Mouse (Mus musculus): ENCODE measurements around the gene Dtd1. TPM values are rescaled to one million over a fixed set of nuclear protein-coding genes. Genes with fewer than 3 reads are reported as not detected.

Dtd1 gene
- polyA plus RNA-seq, 1 experiment from 2014 or later, result 40.1 TPM

GRCm38 (mm10) chr2:144692777-144693176 is 93.1 kb downstream of the Dtd1 start:
- H3K4me2 ChIP-seq (ENCODE audit: low read depth, low read length), result no peak overlapping the region
- no peak overlapping the region for H3K27ac ChIP-seq (ENCODE audit: low read length)
- H3K36me3 ChIP-seq (ENCODE audit: control insufficient read depth, insufficient read depth, low read length), result no peaks in the 10 kb centered on the region
- H3K4me1 ChIP-seq (ENCODE audit: control insufficient read depth, insufficient read depth, low read length), result no peaks in the 10 kb centered on the region
- no peak overlapping the region for H3K9ac ChIP-seq (ENCODE audit: low read length)
- no peaks in the 10 kb centered on the region for H3K9me3 ChIP-seq (replicated peaks; ENCODE audit: control insufficient read depth, low read length)
- no peak for ATAC-seq (ENCODE audit: insufficient read depth, low FRiP score)
- H3K27me3 ChIP-seq (ENCODE audit: control insufficient read depth, insufficient read depth, low read length), result no peaks in the 10 kb centered on the region
- WGBS, result 84% methylated on average over 2 of the region's 2 CpGs
- H3K4me3 ChIP-seq (replicated peaks; ENCODE audit: low read length), result no peak overlapping the region

- WGBS, result 80% methylated on average over 2 of the region's 2 CpGs
- no peaks in the 10 kb centered on the region for H3K9me3 ChIP-seq (replicated peaks; ENCODE audit: control insufficient read depth, low read length)
- no peak for ATAC-seq (ENCODE audit: insufficient read depth, low FRiP score)
- H3K9ac ChIP-seq (ENCODE audit: low read length), result no peak overlapping the region
- H3K27me3 ChIP-seq (ENCODE audit: control insufficient read depth, insufficient read depth, low read length), result no peaks in the 10 kb centered on the region
- H3K27ac ChIP-seq (ENCODE audit: low read length), result no peak overlapping the region
- H3K36me3 ChIP-seq (ENCODE audit: control insufficient read depth, insufficient read depth, low read length), result no peaks in the 10 kb centered on the region
- no peaks in the 10 kb centered on the region for H3K4me1 ChIP-seq (ENCODE audit: control insufficient read depth, insufficient read depth, low read length)
- no peak overlapping the region for H3K4me3 ChIP-seq (replicated peaks; ENCODE audit: low read length)
- no peak overlapping the region for H3K4me2 ChIP-seq (ENCODE audit: low read depth, low read length)
Observed at GRCm38 (mm10) chr2:144694923-144695322, 95.2 kb downstream of the Dtd1 start.

GRCm38 (mm10) chr2:144698046-144698445 is 98.3 kb downstream of the Dtd1 start:
- 85% methylated on average over 12 of the region's 12 CpGs for WGBS
- H3K36me3 ChIP-seq (ENCODE audit: control insufficient read depth, insufficient read depth, low read length), result no peaks in the 10 kb centered on the region

GRCm38 (mm10) chr2:144700608-144701007 is 100.9 kb downstream of the Dtd1 start:
- H3K4me1 ChIP-seq (ENCODE audit: control insufficient read depth, insufficient read depth, low read length), result no peaks in the 10 kb centered on the region
- H3K27me3 ChIP-seq (ENCODE audit: control insufficient read depth, insufficient read depth, low read length), result no peaks in the 10 kb centered on the region
- H3K4me2 ChIP-seq (ENCODE audit: low read depth, low read length), result no peak overlapping the region
- no peak for ATAC-seq (ENCODE audit: insufficient read depth, low FRiP score)
- H3K27ac ChIP-seq (ENCODE audit: low read length), result no peak overlapping the region
- H3K36me3 ChIP-seq (ENCODE audit: control insufficient read depth, insufficient read depth, low read length), result no peaks in the 10 kb centered on the region
- no peak overlapping the region for H3K9ac ChIP-seq (ENCODE audit: low read length)
- WGBS, result 70% methylated on average over 11 of the region's 11 CpGs
- no peaks in the 10 kb centered on the region for H3K9me3 ChIP-seq (replicated peaks; ENCODE audit: control insufficient read depth, low read length)
- no peak overlapping the region for H3K4me3 ChIP-seq (replicated peaks; ENCODE audit: low read length)

More at GRCm38 (mm10) chr2:144698046-144698445, 98.3 kb downstream of the Dtd1 start:
- no peak overlapping the region for H3K27ac ChIP-seq (ENCODE audit: low read length)
- H3K4me3 ChIP-seq (replicated peaks; ENCODE audit: low read length), result no peak overlapping the region
- H3K27me3 ChIP-seq (ENCODE audit: control insufficient read depth, insufficient read depth, low read length), result no peaks in the 10 kb centered on the region
- no peaks in the 10 kb centered on the region for H3K4me1 ChIP-seq (ENCODE audit: control insufficient read depth, insufficient read depth, low read length)
- H3K9me3 ChIP-seq (replicated peaks; ENCODE audit: control insufficient read depth, low read length), result no peaks in the 10 kb centered on the region
- ATAC-seq (ENCODE audit: insufficient read depth, low FRiP score), result no peak
- H3K9ac ChIP-seq (ENCODE audit: low read length), result no peak overlapping the region
- no peak overlapping the region for H3K4me2 ChIP-seq (ENCODE audit: low read depth, low read length)

- H3K4me3 ChIP-seq (replicated peaks; ENCODE audit: low read length), result no peak overlapping the region
- no peak overlapping the region for H3K4me2 ChIP-seq (ENCODE audit: low read depth, low read length)
- H3K36me3 ChIP-seq (ENCODE audit: control insufficient read depth, insufficient read depth, low read length), result no peaks in the 10 kb centered on the region
- ATAC-seq (ENCODE audit: insufficient read depth, low FRiP score), result no peak
- no peaks in the 10 kb centered on the region for H3K9me3 ChIP-seq (replicated peaks; ENCODE audit: control insufficient read depth, low read length)
- no peak overlapping the region for H3K27ac ChIP-seq (ENCODE audit: low read length)
- 91% methylated on average over 3 of the region's 3 CpGs for WGBS
- no peaks in the 10 kb centered on the region for H3K27me3 ChIP-seq (ENCODE audit: control insufficient read depth, insufficient read depth, low read length)
- H3K9ac ChIP-seq (ENCODE audit: low read length), result no peak overlapping the region
- H3K4me1 ChIP-seq (ENCODE audit: control insufficient read depth, insufficient read depth, low read length), result no peaks in the 10 kb centered on the region
Observed at GRCm38 (mm10) chr2:144701415-144702149, 101.9 kb downstream of the Dtd1 start.

- 42% methylated on average over 1 of the region's 1 CpGs for WGBS
- no peak overlapping the region for H3K4me2 ChIP-seq (ENCODE audit: low read depth, low read length)
- no peak overlapping the region for H3K4me3 ChIP-seq (replicated peaks; ENCODE audit: low read length)
- ATAC-seq (ENCODE audit: insufficient read depth, low FRiP score), result no peak
- H3K9me3 ChIP-seq (replicated peaks; ENCODE audit: control insufficient read depth, low read length), result no peaks in the 10 kb centered on the region
- H3K4me1 ChIP-seq (ENCODE audit: control insufficient read depth, insufficient read depth, low read length), result no peaks in the 10 kb centered on the region; the same call in 1 of the 2 replicates
- no peaks in the 10 kb centered on the region for H3K36me3 ChIP-seq (ENCODE audit: control insufficient read depth, insufficient read depth, low read length)
- no peak overlapping the region for H3K9ac ChIP-seq (ENCODE audit: low read length)
- H3K27ac ChIP-seq (ENCODE audit: low read length), result no peak overlapping the region
- no peaks in the 10 kb centered on the region for H3K27me3 ChIP-seq (ENCODE audit: control insufficient read depth, insufficient read depth, low read length)
Observed at GRCm38 (mm10) chr2:144709285-144709684, 109.6 kb downstream of the Dtd1 start.

- H3K4me3 ChIP-seq (replicated peaks; ENCODE audit: low read length), result no peak overlapping the region
- WGBS, result 75% methylated on average over 2 of the region's 2 CpGs
Observed at GRCm38 (mm10) chr2:144709704-144710103, 110.0 kb downstream of the Dtd1 start.

GRCm38 (mm10) chr2:144714596-144714995 is 114.9 kb downstream of the Dtd1 start:
- peaks cover 4% of the 10 kb centered on the region; the same call in 1 of the 2 replicates for H3K4me1 ChIP-seq (ENCODE audit: control insufficient read depth, insufficient read depth, low read length)
- no peak overlapping the region for H3K27ac ChIP-seq (ENCODE audit: low read length)
- H3K9me3 ChIP-seq (replicated peaks; ENCODE audit: control insufficient read depth, low read length), result no peaks in the 10 kb centered on the region
- no peak overlapping the region for H3K4me2 ChIP-seq (ENCODE audit: low read depth, low read length)
- H3K9ac ChIP-seq (ENCODE audit: low read length), result no peak overlapping the region
- no peak overlapping the region for H3K4me3 ChIP-seq (replicated peaks; ENCODE audit: low read length)
- WGBS, result 85% methylated on average over 2 of the region's 2 CpGs
- no peaks in the 10 kb centered on the region for H3K27me3 ChIP-seq (ENCODE audit: control insufficient read depth, insufficient read depth, low read length)
- ATAC-seq (ENCODE audit: insufficient read depth, low FRiP score), result no peak
- H3K36me3 ChIP-seq (ENCODE audit: control insufficient read depth, insufficient read depth, low read length), result no peaks in the 10 kb centered on the region

More at GRCm38 (mm10) chr2:144709704-144710103, 110.0 kb downstream of the Dtd1 start:
- no peaks in the 10 kb centered on the region; the same call in 1 of the 2 replicates for H3K4me1 ChIP-seq (ENCODE audit: control insufficient read depth, insufficient read depth, low read length)
- no peak overlapping the region for H3K4me2 ChIP-seq (ENCODE audit: low read depth, low read length)
- no peak overlapping the region for H3K27ac ChIP-seq (ENCODE audit: low read length)
- H3K9me3 ChIP-seq (replicated peaks; ENCODE audit: control insufficient read depth, low read length), result no peaks in the 10 kb centered on the region
- no peaks in the 10 kb centered on the region for H3K36me3 ChIP-seq (ENCODE audit: control insufficient read depth, insufficient read depth, low read length)
- H3K27me3 ChIP-seq (ENCODE audit: control insufficient read depth, insufficient read depth, low read length), result no peaks in the 10 kb centered on the region
- no peak overlapping the region for H3K9ac ChIP-seq (ENCODE audit: low read length)
- no peak for ATAC-seq (ENCODE audit: insufficient read depth, low FRiP score)

- Histone ChIP-seq H3K4me2 (ENCODE audit: low read depth, low read length) (no peak overlapping the region), H3K4me3 (replicated peaks; ENCODE audit: low read length) (no peak overlapping the region), H3K4me1 (ENCODE audit: control insufficient read depth, insufficient read depth, low read length) (peaks cover 6% of the 10 kb centered on the region), H3K27me3 (ENCODE audit: control insufficient read depth, insufficient read depth, low read length) (no peaks in the 10 kb centered on the region), H3K27ac (ENCODE audit: low read length) (no peak overlapping the region), H3K9ac (ENCODE audit: low read length) (no peak overlapping the region), H3K9me3 (replicated peaks; ENCODE audit: control insufficient read depth, low read length) (no peaks in the 10 kb centered on the region), H3K36me3 (ENCODE audit: control insufficient read depth, insufficient read depth, low read length) (no peaks in the 10 kb centered on the region)
- 72% methylated on average over 2 of the region's 2 CpGs for WGBS
- ATAC-seq (ENCODE audit: insufficient read depth, low FRiP score), result no peak
Observed at GRCm38 (mm10) chr2:144715211-144715768, 115.6 kb downstream of the Dtd1 start.
